Mouse (Mus musculus) embryo, embryonic 11.5 days (tissue): Measurements from ENCODE around the gene Pdlim7.

Experiments used
- DNase-seq: peaks from one replicate; pipeline ENCODE4 v3.0.0-alpha.2; 2012; ENCODE audit warnings: low read depth, low spot score

Pdlim7 gene

GRCm38 (mm10) chr13:55465184-55465583, 48.3 kb downstream of the Pdlim7 start:
- no peak for DNase-seq

- no peak for DNase-seq
Measured at GRCm38 (mm10) chr13:55464027-55464884, 49.2 kb downstream of the Pdlim7 start, which contains the start of gene Prr7. Gene Prr7 (plus strand): TSS chr13:55464267.

GRCm38 (mm10) chr13:55463399-55464026, 50.0 kb downstream of the Pdlim7 start:
- no peak for DNase-seq

GRCm38 (mm10) chr13:55462965-55463364, 50.5 kb downstream of the Pdlim7 start:
- no peak for DNase-seq

- DNase-seq: no peak
Measured at GRCm38 (mm10) chr13:55451785-55452549, 61.5 kb downstream of the Pdlim7 start.

GRCm38 (mm10) chr13:55451296-55451695, 62.2 kb downstream of the Pdlim7 start:
- DNase-seq: no peak

- DNase-seq: no peak
Measured at GRCm38 (mm10) chr13:55450511-55450980, 62.9 kb downstream of the Pdlim7 start.

GRCm38 (mm10) chr13:55449679-55450441, 63.6 kb downstream of the Pdlim7 start:
- no peak for DNase-seq

- no peak for DNase-seq
Measured at GRCm38 (mm10) chr13:55449205-55449604, 64.3 kb downstream of the Pdlim7 start.

GRCm38 (mm10) chr13:55448131-55448530, 65.3 kb downstream of the Pdlim7 start:
- no peak for DNase-seq

GRCm38 (mm10) chr13:55447543-55447943, 65.9 kb downstream of the Pdlim7 start:
- no peak for DNase-seq

- no peak for DNase-seq
Measured at GRCm38 (mm10) chr13:55446483-55447105, 66.9 kb downstream of the Pdlim7 start.
